Mouse (Mus musculus): ENCODE measurements around the gene Cdk10.

Gene Cdk10

DNA sequence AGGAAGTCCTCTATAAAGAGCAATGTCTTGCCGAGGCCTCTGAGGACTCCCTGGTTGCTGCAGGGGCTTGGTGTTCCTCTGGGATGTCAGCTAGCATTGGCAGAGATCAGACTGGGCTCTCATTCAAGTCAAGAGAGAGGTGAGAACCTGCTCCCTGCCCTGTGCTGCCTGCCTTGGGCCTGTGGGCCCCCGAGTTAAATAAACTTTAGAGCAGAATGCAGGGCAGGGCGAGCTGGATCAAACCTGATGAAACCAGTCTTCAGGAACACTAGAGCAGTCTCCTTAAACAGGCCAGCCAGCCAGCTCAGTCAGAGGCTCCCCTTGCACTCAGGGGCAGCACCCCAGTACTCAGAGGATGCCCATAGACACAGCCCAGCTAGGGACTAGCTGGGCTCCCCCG, 47.3 kb downstream of the Cdk10 start:
- no peak for DNase-seq (ENCODE audit: low spot score in 2 of 2)

- DNase-seq (ENCODE audit: low spot score in 2 of 2): no peak
Measured at GRCm38 (mm10) chr8:123274447-123274846, 49.8 kb downstream of the Cdk10 start.

GRCm38 (mm10) chr8:123275096-123275495, 50.5 kb downstream of the Cdk10 start:
- DNase-seq (ENCODE audit: low spot score in 2 of 2): no peak

DNA sequence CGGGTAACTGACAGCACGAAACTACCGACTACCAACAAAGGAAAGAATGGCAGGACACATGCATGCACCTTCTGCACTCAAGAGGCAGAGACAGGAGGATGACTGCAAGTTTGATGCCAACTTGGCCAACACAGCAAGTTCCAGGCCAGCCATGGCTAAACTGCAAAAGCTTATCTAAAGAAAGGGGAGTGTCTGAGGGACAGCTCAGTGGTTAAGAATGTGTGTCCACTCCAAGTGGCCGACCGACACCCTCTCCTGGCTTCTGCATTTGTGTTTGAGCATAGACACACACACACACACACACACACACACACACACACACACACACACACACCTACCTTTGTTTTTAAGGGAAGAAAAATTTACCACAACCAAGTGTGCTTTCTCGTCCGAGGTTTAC, 53.8 kb downstream of the Cdk10 start:
- DNase-seq (ENCODE audit: low spot score in 2 of 2): no peak

- DNase-seq (ENCODE audit: low spot score in 2 of 2): no peak
Measured at GRCm38 (mm10) chr8:123279828-123280227, 55.2 kb downstream of the Cdk10 start.

DNA sequence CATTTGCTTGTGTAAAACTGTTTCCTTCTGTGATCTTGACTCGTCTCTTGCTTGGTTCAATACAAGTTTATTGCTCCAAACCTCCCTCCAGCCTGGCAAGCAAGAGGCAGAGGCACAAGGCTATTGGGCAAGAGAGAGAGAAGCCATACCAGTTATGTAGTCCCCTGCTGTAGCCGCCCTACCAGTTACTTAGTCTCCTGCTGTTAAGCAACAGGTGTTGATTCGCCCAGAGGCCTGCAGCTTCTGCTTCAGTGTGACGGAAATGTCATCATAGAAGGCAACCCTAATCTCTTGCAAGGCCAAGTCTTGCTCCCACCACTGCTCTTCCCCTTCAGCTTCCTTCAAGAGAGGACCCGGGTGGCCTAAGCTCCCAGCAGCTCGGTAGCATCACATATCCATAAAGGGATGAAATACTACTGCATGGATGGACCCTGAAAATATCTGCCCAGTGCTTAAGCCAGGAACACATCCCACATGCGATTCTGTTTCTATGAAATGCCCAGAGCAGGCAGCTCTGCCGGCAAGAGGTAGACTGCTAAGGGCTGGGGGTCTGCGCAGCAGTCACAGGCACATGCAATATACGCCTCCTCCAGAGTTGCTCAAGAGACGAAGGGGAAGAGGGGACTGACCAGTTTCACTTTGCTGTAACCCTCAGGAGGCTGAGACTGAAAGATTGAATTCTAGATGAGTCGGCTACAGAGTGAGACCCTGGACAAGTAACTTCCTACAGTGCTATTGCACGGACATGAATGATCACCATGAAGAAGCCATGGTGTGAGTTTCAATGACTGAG, 55.9 kb downstream of the Cdk10 start:
- DNase-seq (ENCODE audit: low spot score in 2 of 2): no peak
